Mouse (Mus musculus): ENCODE measurements around the gene Tnf.

GRCm38 (mm10) chr17:35193881-35194843 lies 7.6 kb downstream of the Tnf start, which contains the start of gene Ltb:
- TF ChIP-seq POLR2A (IDR thresholded peaks at IDR 0.05; ENCODE audit: insufficient read depth, low read depth, low read length) (no peak), CTCF (IDR thresholded peaks at IDR 0.05; ENCODE audit: insufficient read depth, low read depth, low read length) (no peak)

All from olfactory bulb, adult 2 months (tissue).